Mouse (Mus musculus) retina, adult 2 months (tissue): ENCODE results near the gene Igsf9.

Source experiments
- DNase-seq: peaks from one replicate; pipeline ENCODE4 v3.0.0-alpha.2; 2012; ENCODE audit warnings: low read depth, low spot score

Igsf9 gene

DNA sequence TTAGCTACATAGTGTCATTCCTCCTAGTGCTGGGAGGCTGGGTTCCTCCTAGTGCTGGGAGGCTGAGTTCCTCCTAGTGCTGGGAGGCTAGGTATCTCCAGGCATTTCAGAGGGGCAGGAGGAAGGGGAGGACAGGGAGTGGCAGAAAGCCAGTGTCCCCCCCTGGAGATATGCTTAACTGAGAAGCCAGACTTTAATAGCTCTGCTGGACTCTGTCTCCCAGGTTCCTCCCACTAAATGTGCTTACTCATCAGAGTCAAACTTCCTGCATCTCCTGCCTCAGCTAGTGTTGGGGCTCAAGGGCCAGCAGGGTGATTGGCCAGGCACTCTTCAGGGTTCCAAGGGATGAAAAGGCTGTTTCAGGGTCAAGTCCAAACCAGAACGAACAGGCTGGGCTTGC, 33.8 kb downstream of the Igsf9 start:
- no peak for DNase-seq

DNA sequence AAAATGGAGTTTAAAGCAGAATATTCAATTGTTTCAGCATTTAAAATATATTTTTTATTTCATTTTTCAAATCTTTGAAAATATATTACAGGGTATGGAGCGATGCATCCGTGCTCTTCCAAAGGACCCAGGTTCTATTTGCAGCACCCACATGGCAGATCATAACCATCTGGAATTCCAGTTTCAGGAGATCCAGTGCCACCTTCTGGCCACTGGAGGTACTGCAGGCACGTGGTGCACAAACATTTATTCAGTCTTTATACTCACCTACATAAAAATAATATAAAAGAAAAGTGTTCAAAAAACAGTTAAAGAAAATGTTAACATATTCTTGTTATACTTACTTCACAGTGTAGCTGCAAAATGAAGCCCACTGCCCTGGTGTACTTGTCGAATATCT, 36.4 kb downstream of the Igsf9 start:
- DNase-seq: no peak

DNA sequence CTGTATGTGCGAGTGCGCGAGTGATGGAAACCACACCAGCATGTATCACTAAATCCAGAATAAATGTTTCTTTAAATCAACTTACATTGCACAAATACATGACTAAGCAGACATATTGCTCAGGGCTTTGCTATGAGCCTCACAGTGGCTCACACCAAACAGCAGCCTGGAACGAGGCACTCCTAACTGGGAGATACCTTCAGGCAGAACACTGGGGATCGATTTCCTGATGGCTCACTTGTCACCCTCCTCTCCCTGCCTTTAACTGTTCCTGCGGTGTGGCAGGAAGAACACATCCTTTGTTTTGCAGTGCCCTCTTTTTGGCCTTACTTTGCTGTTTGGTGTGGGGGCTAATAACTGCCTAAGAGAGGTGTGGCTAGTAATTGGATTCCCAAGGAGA, 38.1 kb downstream of the Igsf9 start:
- DNase-seq: no peak

DNA sequence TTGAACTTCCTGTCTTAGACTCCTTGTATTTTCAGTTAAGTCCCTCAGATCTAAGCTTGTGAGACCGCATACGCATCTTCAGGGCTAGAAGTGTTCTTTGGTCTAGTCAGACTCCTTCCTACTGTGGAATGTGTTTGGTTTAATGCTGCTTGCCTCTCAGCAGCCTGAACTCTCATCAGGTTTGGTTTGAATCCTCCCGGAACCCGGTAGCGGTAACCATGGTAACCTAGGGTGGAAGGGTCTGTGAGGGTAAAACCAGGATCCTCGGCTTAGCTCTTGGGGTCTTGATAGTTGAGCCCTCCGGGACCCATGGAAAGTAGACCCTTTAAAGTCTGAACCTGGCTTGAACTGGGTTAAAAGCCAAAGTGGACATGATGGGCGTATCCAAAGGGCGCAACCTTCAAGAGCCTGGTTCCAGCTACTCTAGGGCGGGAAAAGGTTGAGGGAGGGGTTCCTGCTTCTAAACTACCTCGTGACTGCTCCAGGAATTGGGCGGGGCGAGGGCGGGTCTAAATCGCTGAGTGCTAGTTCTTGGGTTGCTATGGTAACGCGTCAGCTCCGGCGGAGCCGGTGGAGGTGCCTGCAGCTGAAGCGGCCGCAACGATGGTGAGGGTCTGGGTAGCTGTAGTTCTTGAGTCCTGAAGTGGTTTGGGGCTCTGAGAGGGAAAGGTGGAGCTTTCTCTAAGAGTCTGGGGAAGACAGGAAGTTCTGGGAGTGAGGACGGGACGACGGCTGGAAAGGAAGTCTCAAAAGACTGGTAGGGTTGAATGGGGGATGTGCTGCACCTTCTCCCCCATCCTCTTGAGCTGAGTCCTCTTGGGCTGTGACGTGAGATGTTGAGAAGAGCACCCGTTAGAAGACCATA, 39.2 kb downstream of the Igsf9 start, which contains the start of gene Cfap45:
TSS of gene Cfap45 (plus strand) at position 226 of the 865 bp plus-strand sequence.
- no peak for DNase-seq

DNA sequence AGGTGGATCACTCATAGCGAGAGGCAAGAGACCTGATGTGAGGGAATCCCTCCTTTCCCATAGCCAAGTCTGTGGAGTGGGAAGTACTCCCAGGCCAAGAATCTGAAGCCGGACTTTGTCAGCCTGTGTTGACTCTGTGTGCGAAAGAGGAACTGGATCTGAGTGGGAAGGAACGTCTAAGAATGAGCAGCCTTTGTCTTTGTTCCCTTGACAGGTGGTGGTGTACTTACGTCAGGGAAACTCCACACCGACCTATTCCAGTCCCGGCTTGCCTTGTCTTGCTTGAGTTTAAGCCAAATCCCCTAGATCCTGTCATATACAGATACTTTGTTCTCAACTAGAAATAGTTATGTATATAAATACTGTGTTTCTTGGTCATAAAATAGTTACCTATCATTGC, 40.9 kb downstream of the Igsf9 start:
- no peak for DNase-seq

DNA sequence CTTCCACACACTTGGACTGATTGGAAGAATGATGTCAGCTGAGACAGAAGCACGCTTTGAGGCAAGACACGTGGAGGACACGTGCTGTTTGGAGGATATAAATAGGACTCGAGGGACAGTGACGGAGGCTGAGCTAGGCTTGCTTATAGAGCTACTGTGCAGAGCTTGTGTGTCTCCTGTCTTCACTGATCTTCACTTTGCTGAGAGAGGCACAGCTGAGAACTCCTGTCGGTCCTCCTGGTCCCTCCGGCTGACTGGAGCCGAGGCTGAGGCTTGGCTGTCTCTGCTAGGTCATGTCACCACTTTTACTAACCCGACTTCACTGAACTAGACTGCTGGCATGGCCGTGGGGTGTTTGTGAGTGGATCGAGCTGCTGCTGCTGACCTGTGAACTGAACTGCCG, 42.1 kb downstream of the Igsf9 start:
- DNase-seq: no peak

DNA sequence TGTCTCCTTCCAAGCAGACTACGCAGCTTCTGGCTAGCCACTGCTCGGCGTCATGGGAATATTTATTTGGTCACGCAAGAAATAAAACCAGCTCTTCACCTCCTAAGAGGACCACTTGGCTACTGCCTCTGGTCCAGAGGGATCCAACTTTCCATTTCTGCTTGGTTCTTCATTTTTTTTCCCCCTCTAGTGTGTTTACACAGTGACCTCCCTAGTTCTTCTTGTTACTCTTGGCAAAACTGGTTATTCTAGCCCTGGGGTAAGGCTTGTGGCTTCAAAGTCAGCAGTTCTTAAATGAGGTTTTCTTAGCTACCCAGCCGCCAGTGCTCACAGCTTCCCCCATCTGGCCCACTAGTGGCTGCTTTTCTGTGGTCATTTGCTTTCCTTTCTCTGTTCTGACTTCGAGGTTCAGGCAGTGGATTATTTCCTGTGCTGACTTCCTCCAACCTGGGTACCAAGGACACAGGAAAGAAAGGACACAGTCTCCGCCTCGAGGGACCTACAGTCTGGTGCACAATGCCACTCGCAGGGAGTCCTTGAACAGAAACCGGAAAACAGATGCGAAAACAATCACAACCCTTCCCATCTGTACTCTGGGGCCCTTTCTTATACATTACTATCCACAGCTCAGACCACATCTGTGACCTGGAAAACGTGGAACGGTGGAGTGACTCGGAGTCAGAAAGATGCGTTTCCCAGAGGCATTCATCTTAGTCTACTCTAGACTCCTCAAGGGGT, 43.6 kb downstream of the Igsf9 start:
- no peak for DNase-seq

DNA sequence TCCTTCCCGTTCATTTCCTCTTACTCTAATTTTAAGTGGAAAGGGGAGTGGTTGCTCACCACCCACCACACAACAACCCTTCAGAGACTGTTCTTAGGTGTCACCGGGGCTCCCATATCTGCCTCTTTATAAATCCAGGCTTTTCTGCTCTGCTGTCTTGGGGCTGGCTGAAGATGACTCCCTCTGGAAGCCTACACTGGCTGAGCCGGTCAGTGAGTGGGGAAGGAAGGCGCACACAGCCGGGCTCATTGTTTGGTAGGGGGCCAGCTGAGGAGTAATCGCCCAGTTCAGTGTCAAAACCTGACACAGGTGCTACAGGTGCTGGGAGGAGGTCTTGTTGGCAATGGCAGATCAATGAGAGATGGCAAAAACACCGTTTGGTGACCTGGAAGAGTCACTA, 44.4 kb downstream of the Igsf9 start:
- no peak for DNase-seq

DNA sequence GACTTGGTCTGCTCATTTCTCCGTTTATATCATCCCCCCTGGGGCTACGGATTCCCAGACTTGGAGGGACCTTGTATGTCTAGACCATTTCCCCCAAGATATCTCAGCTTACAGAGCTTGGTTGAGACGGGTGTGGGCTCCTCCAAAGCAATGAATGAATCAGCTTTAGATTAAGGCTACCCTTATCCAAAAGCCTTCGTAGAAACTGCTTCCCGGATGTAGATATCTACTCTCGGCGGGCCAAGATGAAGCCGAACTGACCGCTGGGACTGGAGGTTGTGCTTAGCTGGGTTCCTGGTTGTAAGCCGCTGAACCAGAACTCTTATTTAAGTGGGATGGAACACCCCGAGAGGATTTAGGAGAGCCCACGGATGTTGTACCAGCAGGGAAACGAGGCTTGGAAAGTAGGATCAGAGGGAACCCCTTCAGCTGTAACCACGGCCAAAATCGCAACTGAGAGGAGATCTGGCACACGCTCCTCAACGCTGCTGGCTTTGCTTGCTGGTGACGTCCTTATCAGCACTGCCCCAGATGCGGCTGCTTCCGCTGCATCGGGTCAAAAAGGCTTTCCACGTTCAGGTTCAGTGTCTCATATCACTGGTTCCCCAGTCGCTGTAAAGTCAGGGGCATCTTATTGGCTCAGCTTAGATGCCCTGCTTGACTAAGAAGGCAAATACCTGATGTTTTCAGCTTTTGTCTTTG, 44.9 kb downstream of the Igsf9 start:
- DNase-seq: no peak

DNA sequence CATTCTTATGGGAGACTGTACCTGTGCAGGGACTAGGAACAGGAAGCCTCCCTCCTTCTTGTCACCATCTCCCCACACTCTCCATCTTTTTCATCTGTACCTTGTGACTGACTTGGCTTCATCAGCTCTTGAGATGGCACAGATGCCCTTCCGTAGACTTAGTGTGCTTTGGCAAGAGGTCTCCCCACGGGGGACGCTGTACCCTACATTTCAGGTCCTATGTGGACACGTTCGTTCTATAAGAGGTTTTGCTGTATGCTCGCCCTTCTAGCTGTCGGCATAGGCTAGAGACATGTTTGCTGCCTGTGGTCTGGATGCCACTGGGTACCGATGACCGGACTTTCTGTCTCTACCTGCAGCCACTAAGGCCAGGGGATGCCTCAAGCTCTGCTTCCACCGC, 45.8 kb downstream of the Igsf9 start:
- DNase-seq: no peak

DNA sequence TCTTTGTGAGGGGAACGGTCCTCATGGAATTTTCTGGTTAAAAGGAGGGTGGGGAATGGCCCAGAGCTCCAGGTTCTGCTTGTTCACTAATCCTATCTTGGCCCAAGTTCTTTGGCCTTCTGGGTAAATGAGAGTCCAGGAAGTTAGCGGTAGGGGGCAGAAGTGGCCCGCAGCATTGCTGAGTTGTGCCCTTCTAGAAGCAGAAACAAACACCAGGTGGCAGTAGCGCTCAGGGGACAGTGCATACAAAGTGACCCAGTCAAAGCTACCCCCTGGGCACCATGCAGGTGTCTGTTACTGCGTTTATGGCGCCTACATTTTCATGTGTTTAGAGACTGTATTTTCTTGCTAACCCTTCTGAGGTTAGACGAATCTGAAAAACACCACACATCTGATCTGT, 47.1 kb downstream of the Igsf9 start:
- peak; percentile 45 for DNase-seq

DNA sequence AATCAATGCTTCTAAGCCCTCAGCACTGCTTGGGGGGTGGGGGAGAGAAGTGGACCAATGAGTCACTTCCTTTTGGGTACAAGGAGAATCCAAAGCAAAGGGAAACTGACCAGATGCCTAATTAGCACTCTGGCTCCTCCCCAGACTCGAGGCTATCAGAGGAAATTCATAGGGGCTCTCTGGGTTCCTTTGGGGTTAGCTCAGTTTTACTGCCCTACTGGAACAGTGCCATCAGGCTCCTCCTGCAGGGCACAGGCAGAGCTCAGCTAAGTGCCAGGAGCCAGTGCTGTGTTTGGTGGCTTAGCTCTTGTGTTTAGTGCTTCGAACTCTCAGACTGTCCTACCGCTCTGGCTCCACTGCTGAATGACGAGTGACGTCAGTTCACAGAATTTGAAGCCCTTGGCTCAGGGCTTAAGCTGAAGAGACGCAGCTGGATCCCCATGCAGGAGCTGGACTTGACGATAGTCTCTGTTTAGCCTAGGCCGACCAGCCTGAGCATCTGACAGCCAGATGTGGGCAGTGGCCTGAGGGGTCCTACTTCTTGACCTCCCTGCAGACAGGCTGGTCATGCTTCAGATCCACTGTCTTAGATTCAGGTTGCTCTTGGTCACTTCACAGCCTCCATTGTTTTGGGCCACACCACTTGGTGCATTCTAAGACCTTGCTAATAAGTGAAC, 49.1 kb downstream of the Igsf9 start:
- DNase-seq: no peak

DNA sequence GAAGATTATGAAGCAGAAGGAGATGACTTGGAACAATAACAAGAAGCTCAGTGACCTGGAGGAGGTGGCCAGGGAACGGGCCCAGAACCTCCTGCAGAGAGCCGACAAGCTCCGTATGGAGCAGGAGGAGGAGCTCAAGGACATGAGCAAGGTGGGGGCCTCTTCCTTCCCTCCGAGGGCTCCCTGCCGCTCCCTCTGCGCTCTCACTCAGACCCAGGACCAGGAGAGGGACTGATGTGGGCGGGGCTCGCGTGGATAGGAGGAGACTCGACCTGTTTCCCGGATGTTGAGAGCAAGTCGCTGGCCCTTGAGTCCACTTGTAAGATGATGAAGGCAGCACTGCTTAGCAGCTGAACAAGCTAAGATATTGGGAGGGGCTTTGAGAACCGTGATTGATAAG, 51.0 kb downstream of the Igsf9 start:
- DNase-seq: no peak

DNA sequence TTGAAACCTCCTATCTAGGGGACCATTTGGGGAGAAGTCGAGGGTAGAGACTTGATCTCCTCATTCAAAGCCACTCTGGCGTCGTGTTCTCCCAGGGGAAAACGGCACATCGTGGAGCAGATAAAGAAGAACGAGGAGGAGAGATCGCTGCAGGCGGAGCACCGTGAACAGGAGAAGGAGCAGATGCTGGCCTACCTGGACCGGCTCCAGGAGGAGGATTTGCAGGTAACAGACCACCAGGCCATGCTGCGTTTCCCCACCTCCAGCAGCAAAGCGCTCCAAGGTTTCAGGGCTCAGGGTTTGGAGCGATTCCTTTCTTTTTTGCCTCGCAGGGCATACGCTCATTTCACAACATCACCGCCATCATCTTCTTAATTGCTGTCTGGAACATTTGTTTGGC, 53.5 kb downstream of the Igsf9 start:
- DNase-seq: no peak

DNA sequence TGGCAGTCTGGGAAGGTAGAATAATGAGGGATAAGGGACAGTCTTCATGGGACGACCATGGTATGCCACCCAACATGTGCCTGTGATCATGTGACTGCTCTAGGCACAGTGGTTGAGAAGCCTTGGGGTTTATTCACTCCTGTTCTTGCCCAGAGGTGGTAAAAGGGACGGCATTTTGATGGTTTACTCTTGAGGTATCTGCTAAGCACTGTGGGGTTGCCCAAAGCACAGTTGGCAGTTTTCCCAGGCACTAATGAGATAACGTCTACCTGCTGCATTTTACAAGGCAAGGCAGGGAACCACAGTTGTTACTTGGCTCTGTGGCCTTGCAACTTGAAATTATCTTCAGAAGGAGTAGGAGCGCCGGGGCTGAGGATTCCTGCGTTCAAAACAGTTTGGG, 58.2 kb downstream of the Igsf9 start:
- DNase-seq: no peak

DNA sequence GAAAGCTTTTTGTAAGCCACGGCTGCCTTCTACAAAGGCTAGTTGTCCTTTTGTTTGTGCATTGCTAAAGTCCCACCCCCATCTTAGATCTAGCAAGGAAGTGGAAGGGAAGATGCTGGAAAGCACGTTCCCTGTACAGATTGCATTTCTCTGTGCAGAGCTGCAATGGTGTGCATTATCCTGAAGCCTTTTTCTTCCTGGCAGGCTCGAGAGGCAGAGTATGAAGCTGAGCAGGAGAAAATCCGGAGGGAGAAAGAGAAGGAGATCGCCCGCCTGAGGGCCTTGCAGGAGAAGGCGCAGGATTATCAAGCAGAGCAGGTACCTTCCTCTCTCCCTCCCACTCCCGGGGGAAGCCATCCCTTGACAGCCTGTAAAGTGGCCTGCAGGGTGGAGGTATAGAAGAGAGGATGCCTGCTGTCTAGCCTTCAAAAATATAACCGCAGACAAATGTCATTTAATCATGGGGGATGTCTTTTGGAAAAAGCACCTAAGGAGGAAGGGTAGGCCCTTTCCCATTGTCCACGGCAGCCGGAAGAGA, 58.8 kb downstream of the Igsf9 start:
- DNase-seq: no peak

DNA sequence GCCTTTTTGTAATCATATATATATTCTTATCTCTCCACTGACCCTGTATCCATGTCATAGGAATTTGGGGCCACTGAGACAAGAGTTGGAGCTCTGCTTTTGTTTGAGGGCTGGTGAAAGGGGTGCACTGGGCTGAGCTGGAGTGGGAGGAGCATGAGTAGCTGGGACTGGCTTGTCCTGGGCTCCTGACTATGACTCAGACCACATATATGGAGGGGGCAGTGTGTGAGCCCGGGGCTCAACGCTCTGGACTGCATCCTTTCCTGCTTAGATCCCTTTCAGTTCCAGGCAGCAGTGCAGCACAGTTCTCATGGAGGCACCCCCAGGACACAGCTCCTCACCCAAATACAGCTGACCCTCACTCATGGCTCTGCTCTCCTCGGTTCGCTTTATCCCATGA, 64.5 kb downstream of the Igsf9 start:
- DNase-seq: no peak
